Mouse (Mus musculus) monocyte, adult 5-6 weeks (primary cell): ENCODE measurements around the gene CT030661.1. TPM values are rescaled to one million over a fixed set of nuclear protein-coding genes. Genes with fewer than 3 reads are reported as not detected.
"Not testable (repeated sequence)": the region's sequence is repeated elsewhere in the genome, so short reads cannot be mapped to it uniquely, and the experiment has no call there.

Experiments used
- ATAC-seq: fragments of 153-309, 156-312 bp; replicated peaks from 2 replicates; pipeline ENCODE4 v1.8.0; 2017; ENCODE audit warnings: mild to moderate bottlenecking; ENCODE audit not compliant: low TSS enrichment, insufficient number of reproducible peaks, severe bottlenecking, poor library complexity, low FRiP score
- total RNA-seq: library from RNA; stranded (forward); fragments of 200-1000, 200-491, 200-594 nt; gene quantifications from 3 replicates; pipeline ENCODE4 v1.2.3, GENCODE M21; 2017

CT030661.1 gene
- 23.9 to 32.3 TPM (median 24.3 TPM) in 3 replicates for total RNA-seq

GRCm38 (mm10) chr17:22314730-22315226 lies at the start of gene CT030661.1:
TSS of gene CT030661.1 (minus strand) at chr17:22314837.
- peak; percentile 99 for ATAC-seq

- no peak for ATAC-seq
Measured at GRCm38 (mm10) chr17:22363895-22364294, 49.3 kb upstream of the CT030661.1 start.

GRCm38 (mm10) chr17:22361101-22361781 lies 46.6 kb upstream of the CT030661.1 start, which contains the start of the genes Zfp944 and Zfp758:
TSS of gene Zfp944 (minus strand) at chr17:22361400.
TSS of gene Zfp758 (plus strand) at chr17:22361453.
- peak; percentile 100 for ATAC-seq

- ATAC-seq: no peak
Measured at GRCm38 (mm10) chr17:22360572-22360971, 45.9 kb upstream of the CT030661.1 start.

GRCm38 (mm10) chr17:22352794-22353193 lies 38.2 kb upstream of the CT030661.1 start:
- ATAC-seq: peak; percentile 78; the same call in 1 of the 2 replicates

GRCm38 (mm10) chr17:22315247-22315646 lies 610 bp upstream of the CT030661.1 start:
- ATAC-seq: not testable (repeated sequence)

GRCm38 (mm10) chr17:22314219-22314618 lies 418 bp downstream of the CT030661.1 start:
- ATAC-seq: not testable (repeated sequence)

Other genes starting within 250 kb of the CT030661.1 start
- 1.0 to 2.2 TPM (median 1.3 TPM) in 3 replicates for gene Zfp947, start 148.6 kb downstream of the CT030661.1 start, total RNA-seq
- 5.7 to 13.5 TPM (median 6.6 TPM) in 3 replicates for gene Zfp994, start 89.2 kb downstream of the CT030661.1 start, total RNA-seq
- 17.9 to 24.0 TPM (median 19.1 TPM) in 3 replicates for gene Zfp944, start 46.6 kb upstream of the CT030661.1 start, total RNA-seq
- gene Zfp758, start 46.6 kb upstream of the CT030661.1 start, total RNA-seq: 24.0 to 41.6 TPM (median 26.1 TPM) in 3 replicates
- gene Zfp946, start 109.4 kb upstream of the CT030661.1 start, total RNA-seq: 3.7 to 8.1 TPM (median 5.2 TPM) in 3 replicates